Mouse (Mus musculus): ENCODE measurements around the gene Adprh. TPM values are rescaled to one million over a fixed set of nuclear protein-coding genes. Genes with fewer than 3 reads are reported as not detected.
"Not testable (repeated sequence)": the region's sequence is repeated elsewhere in the genome, so short reads cannot be mapped to it uniquely, and the experiment has no call there.

Gene Adprh
- total RNA-seq (2021), result 44.3 and 52.0 TPM in 2 replicates
- long read RNA-seq, transcript Adprh-201 (4 exons, 2,966 nt), result major isoform, 109 of 133 reads
- long read RNA-seq, partial matches to known transcripts, result 20 of 133 reads
- long read RNA-seq, other reads (novel, unspliced or antisense), result 4 of 133 reads

DNA sequence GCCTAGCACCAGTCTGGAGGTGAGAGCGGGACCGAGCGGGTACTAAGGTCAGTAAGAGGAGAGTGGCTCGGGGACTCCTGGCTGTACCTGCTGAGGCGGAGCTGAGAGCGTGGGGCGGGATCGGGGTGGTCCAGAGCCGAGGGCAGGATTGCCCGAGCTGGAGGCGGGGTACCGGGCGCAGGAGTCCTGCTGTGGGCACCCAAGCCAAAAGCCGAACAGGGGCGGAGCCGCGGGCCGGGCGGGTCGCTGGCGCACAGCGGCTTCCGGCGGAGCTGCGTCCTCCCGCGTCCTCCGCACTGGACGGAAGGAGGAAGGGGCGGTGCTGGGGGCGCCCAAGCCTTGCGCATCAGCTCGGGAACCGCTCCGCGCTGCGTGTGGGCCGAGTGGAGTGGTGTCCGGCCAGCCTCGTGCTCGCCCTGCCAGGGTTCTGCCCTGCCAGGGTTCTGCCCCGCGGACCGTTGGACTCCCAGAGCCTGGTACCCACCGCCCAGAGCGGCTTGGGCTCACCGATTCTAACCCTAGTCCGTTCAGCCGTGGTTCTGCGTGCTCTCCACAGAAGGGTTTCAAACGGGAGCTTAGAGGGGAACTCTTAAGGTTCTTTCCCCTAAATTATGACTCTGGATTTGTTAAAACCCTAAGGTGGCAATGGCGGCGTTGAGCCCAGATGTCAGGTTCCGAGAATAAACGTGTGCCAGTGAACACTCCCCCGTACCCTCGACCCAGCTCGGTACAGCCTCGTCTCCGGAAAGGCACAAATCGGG lies at the start of gene Adprh:
Adprh (minus strand) TSS at position 262 of the 761 bp plus-strand sequence.
- DNase-seq, result peak; percentile 96

DNA sequence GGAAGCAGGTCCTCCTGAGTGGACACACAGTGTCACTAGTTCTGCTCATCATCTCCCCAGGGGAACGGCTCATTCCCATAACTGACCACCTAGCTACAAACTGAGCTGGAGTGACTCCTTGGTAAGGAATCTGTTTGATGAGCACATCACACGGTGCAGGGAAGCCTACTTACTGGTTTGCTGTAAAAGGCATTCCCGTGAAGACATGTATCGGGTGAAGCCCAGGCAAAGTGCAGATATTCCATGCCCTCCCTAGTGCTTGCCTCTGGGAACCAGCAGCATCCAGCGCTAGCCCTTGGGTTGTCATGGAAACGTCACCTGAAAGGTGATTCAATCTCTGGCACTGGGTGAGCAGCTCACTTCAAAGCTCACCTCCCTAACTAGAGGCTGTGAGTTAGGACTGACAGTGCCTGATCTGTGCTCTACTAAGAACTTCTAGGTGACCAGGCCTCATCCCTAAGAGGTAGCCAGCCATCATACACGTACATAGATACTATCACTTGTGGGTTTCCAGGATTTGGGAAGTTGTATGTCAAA lies 44.2 kb upstream of the Adprh start:
- no peak for DNase-seq

DNA sequence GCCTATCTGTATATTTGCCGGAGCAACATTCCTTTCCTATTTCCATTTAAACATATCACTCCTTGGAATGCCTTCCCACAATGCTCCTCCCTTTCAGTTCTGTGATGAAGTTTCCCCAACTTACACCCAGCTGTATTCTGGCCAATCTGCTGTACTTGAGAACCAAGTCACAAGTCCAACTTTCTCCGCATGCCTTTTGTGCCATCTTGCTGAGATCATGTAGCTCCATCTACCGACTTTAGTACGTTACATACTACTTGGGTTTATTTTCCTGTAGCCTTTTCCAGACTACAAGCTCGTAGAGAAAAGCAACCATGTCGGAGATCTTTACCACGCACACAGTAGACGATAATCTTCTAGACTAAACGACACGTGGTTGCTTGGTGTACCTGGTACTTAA lies 41.4 kb upstream of the Adprh start:
- DNase-seq, result no peak

DNA sequence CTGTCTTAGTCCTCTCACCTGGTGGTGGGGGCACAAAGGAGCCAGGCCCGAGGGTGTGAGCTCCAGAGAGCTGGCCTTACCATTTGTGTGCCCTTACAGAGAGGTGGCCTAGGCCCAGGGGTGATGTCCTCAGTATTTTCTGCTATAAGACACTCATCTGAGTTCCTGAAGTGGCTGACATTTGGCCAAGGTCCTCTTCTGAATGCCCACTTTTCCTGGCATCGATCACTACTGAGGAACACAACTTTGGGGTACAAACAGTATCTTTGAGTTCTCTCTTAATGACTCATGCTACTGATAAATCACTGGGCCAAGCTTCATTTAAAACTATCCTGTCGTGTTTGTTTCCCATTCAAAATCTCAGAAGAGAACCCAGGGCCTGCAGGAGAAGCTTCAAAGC lies 40.0 kb upstream of the Adprh start:
- no peak for DNase-seq

DNA sequence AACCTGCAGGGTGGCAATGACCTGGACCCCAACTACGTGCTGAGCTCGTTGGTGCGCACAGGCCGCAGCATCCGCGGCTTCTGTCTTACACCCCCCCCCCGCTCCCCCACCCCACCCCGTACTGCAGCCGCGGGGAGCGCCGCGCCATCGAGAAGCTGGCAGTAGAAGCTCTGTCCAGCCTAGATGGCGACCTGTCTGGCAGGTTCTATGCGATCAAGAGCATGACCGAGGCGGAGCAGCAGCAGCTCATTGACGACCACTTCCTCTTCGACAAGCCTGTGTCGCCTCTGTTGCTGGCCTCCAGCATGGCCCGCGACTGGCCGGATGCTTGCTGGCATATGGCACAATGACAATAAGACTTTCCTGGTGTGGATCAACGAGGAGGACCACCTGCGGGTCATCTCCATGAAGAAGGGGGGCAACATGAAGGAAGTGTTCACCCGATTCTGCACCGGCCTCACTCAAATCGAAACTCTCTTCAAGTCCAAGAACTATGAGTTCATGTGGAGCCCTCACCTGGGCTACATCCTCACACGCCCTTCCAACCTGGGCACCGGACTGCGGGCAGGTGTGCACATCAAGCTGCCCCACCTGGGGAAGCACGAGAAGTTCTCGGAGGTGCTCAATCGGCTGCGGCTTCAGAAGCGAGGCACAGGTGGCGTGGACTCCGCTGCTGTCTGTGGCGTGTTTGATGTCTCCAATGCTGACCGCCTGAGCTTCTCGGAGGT lies 31.2 kb upstream of the Adprh start:
- no peak for DNase-seq

DNA sequence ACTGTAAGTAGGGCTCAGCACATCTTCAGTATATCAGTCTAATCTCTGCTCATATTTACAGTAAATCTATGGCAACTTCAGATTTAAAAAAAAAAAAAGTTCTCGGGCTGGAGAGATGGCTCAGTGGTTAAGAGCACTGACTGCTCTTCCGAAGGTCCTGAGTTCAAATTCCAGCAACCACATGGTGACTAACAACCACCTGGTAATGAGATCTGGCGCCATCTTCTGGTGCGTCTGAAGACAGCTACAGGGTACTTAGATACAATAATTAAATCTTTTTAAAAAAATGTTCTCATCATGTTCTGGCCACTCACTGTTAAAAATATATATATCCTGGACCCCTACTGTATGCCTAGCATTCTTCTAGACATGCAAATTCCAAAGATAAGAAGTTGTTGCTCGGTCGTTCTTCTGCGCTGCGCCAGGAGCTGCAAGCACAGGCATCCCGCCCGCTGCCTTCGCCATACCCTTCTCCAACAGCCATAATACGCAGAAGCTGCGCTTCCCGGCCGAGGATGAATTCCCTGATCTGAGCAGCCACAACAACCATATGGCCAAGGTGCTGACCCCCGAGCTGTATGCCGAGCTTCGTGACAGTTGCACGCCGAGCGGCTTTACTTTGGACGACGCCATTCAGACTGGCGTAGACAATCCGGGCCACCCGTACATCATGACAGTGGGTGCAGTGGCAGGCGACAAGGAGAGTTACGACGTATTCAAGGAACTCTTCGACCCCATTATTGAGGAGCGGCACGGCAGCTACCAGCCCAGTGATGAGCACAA lies 30.5 kb upstream of the Adprh start:
- peak; percentile 47 for DNase-seq

DNA sequence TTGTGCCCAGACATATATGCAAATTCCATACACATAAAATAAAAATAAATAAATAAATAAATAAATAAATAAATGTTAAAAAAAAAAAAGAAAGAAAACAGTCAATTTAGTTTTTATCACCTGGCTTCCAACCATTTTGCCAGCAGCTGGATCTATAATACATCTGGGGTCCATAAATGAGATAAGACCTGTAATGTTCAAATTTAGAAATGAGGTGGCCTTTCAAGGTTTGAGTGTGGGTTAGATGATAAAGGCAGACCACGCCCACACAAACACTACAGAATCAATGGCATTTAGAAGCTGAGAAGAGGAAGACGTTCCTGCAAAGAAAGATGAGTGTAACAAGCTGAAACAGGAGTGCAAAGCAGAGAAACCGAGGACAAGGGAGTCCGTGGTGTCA lies 28.8 kb upstream of the Adprh start:
- no peak for DNase-seq

DNA sequence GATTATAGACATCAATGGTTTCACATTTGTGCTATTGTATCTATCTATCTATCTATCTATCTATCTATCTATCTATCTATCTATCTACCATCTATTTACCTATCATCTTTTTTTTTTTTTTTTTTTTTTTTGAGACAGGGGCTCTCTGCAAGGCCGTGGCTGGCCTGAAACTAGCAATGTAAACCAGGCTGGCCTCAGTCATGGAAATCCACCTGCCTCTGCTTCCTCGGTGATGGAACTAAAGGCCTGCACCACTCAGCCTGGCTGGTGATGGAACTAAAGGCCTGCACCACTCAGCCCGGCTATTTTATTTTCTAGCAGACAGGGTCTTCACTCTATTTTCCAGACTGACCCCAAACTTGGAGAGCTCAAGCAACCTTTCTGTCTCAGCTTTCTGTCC lies 25.8 kb upstream of the Adprh start:
- DNase-seq, result no peak

DNA sequence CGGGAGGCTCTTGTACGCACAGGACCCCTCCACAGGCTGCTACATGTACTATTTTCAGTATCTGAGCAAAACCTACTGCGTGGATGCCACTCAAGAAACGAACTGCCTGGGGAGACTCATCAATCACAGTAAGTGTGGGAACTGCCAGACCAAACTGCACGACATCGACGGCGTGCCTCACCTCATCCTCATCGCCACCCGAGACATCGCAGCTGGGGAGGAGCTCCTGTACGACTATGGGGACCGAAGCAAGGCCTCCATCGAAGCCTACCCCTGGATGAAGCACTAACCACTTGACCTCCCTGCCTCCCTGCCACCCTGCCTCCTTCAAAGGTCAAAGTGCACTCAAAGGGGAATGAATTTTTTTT lies 24.7 kb upstream of the Adprh start:
- DNase-seq, result not testable (repeated sequence)

DNA sequence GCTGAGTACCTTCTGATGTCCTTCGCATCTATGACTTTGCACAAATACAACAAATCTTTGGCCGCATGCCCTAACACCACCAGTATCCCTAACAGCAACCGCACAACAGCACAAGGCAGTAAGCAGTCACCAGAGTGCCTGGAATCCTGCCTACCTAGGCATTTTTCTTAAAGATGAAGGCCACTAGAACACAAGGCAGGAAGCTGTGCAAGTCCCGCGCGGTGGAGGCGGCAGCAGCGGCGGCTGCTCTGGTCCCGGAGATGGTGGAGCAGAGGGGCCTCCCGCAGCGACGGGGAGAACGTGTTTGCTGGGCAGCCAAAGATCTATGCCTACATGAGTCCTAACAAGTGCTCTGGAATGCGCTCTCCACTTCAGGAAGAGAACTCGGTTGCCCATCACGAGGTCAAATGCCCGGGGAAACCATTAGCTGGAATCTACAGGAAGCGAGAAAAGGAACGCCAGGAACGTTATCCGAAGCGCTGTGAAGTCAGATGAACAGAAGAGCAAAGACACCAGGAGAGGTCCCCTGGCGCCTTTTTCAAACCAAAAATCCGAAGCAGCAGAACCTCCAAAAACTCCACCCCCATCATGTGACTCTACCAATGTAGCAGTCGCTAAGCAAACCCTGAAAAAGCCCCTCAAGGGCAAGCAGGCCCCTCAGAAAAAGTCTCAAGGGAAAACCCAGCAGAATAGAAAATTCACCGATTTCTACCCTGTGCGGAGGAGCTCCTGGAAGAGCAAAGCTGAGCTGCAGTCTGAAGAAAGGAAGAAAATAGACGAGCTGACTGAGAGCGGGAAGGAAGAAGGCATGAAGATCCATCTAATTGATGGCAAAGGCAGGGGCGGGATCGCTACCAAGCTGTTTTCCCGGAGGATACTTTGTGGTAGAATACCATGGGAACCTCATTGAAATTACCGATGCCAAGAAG lies 24.1 kb upstream of the Adprh start:
- peak; percentile 48 for DNase-seq

DNA sequence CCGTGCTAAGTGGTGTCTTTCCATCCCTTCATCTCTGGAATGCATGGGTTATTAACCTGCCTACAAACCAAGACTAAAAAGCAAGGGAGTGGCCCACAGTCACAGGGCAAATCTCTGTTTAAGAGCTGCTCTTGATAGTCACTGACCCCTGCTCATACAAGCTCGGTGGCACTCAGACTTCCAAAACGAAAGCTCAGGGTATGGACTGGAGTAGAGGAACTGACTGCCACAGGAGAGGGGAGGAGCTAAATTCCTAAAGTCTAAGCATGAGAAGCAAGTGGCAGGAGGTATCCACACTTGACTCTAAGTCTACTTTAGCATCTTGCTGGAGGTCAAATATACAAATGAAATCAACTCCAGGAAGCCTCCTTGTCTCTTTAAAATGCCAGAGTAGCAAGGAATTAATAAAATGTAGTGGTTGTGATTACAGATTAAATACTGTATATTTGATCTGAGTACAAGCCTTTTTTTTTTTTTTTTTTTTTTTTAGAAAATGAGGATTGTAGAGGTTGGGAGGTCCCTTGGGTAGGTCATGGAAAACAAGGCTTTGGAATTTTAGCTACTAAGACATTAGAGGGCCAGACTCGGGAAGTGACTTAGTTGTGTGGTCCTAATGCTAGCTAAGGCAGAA lies 23.3 kb upstream of the Adprh start:
- no peak for DNase-seq

DNA sequence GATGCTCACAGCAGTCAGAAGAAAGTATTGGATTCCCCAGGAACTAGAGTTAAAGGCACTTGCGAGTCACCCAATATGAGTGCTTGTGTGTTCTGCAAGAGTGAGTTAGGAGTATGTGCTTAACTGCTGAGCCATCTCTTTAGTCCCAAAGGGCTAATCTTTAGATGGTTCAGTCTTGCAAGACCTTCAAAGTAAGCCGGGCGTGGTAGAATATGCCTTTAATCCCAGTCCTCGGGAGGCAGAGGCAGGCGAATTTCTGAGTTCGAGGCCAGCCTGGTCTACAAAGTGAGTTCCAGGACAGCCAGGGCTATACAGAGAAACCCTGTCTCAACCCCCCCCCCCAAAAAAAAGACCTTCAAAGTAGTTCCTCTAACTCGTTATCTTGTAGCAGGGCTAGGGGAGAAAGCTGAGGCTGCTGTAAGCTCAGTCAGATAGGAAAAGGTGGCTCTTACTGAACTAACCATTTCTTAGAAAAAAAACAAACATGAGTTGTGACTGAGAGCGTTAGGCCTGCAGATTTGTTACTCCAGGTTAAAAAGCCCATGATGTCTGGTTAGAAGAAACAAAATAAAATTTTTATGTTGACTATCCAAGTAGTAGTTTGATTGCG lies 22.3 kb upstream of the Adprh start:
- no peak for DNase-seq

DNA sequence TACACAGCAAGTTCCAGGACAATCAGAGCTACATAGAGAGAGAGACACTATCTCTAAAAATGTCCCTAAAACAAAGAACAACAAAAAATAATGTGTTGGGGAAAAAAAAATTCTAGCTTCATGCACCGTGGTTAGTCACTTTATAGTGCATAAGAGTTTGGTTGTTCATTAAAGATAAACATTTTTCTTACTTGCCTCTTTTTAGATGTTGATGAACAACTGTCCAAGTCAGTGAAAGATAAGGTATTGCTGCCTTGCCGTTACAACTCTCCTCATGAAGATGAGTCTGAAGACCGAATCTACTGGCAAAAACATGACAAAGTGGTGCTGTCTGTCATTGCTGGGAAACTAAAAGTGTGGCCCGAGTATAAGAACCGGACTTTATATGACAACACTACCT lies 21.2 kb upstream of the Adprh start:
- no peak for DNase-seq

DNA sequence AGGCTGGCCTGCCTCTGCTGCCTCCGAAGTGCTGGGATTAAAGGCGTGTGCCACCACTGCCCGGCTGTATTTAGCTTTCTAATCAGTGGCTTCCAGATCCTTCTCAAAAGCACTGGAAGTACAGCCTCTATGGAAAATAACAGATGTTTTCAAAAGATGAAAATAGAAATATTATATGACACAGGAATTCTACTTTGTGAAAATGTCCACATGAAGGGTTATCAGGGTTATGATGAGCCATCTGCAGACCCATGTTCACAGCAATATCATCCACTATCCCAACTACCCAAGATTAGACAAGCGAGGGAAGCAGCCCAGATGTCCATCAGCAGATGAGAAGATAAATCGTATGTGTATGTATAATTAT lies 20.0 kb upstream of the Adprh start:
- DNase-seq, result no peak

DNA sequence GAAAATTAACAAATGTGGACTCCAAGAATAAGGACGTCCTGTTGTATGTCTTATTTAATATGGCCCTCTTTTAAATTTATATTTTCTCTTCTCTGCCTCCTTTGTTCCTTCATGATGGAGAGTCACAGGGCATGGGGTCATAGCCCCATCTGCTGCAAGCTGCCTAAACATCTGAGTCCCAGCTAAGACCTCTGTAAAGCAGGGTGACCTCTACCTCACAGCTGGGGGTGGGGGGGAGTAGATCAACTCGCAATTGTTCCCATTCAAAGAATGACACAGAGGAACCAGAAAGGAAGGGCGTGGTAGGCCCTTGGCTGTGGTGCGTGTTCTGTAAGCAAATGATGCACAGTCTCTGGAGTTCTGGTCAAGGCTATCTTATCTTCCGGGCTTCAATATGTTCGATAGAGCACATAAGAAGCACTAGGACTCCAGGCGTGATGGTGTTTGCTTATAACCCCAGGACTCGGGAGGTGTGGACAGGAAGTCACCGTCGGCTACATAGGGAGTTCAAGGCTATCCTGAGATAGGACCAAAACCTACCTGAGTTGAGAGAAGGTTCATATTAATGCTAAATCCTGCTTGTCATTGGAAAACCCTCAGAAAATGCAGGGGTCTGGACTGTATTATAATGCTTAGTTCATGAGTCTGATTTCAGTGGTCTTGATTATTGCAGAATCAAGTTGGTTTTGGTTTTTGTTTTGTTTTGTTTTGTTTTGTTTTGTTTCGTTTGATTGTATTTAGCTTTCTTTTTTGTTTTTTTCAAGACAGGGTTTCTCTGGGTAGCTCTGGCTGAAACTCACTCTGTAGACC lies 19.4 kb upstream of the Adprh start:
- no peak for DNase-seq

DNA sequence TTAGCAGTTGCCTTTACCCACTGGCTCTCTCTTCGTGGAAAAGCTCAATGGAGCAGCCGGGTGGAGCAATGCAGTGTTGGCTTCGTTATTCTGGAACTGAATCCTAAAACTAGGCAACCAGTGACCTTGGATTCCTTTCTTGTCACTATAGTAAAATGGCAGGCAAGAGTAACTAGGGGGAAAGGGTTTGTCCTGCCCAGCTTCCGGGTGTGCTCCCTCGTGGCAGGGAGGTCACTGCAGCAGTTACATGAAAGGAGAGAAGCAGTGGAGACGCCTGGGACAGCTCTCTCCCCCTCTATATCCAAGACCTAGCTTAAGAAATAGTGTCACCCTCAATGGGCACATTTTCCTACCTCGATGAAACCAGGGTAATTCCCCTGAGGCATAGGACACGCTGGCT lies 16.9 kb upstream of the Adprh start:
- no peak for DNase-seq

DNA sequence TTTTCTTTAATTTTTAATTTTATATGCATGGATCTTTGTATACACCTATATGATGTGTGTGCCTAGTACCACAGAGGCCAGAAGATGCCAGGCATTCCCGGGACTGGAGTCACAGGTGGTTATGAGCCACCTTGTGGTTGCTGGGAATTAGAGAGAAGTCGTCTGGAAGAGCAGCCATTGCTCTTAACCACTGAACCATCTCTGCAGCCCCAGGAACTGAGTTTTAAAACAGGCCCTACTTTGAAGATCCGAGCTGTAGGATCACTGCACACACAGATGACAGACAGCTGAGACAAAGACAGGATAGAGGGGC lies 16.2 kb upstream of the Adprh start:
- DNase-seq, result no peak

DNA sequence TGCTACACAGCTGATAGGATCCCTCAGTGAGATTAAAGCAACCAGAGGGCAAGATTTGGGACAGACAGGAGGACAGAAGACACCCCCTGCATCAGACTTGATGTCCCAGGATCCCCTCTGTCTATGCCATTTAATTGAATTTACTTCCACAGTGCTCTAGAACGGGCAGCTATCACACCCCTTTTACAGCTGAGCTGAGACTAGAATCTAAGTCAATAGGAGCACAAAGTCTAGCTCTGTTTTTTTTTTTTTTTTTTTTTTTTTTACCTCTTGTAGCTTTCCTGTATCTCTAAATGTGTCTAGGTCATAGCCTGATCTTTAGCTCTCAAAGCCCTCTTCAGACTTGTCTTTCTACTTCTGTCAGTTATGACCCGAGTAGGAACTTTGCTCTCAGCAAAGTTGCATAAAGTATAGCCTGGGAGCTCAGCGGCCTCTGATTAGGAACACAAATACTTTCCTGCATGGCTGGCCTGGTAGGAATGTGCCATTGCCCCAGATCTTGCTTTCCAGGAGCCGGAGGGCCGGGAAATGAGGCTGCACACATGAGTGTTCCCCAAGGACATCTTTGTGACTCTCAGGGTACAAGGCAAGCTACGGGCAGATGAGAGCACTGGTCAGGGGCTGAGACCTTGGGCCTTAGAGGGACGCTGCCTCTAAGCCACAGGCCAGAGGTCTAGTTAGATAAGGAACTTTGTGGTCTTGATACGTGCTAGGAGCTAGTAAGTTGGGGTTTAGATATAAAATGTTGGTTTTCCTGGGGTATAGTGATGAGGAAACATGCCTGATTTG lies 15.6 kb upstream of the Adprh start:
- peak; percentile 34 for DNase-seq

All from adrenal gland, postnatal 25 days (tissue).